Comparison of ENCODE assay signal across 10 mouse cellular contexts in the genomic region with DNA sequence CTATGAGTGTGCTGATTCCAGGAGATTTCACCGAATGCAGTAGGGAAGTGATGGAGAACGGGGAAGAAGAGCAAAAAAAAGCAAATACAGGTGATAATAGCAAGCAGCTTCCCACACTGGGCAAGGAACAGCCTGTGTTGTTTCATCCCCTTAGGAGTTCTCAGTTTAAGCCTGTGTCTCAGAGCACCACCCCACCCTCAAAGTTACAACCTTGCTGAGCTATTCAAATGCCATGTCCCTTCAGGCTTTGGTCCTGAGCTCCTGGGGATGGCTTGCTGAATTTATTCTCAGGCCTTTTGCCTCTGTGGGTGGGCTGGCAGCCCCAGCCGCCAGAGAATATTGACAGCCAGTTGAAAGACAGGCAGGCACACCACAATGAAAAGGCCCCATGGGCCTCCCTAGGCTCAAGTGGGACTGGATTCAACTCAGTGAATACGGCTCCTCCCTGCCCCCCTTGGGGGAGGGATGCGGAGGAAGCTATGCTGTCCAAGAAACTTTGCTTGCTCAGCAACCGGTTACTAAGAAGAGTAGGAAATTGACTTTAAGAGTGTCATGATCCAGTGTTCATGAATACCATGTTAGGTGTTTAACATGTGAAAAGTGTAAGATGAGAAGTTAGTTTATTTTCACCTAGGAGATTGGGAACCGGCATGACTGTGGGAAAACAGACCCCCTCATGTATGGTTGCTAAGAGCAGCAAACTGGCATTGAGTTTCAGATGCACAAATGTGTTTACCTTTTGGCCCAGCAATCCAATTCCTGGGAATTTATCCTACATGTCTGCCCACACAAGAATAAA.
A peak's percentile ranks its signal among the peaks of the same experiment; 100 is the strongest.
DNase-seq lines count a peak whose midpoint lies in the region; ATAC-seq lines count a peak whose summit lies in the region.
"Had no signal": no experiment of that assay in that cellular context is flagged by ENCODE, and none has a peak within 500 bp of the region (broad histone marks: within the 10 kb centered on the region; RNA-seq: fewer than 3 reads in every experiment).

No protein-coding gene starts in this region.

- no peak overlapping the region for H3K4me2 ChIP-seq in hindbrain, embryonic 13.5 days
- no peak overlapping the region for H3K4me2 ChIP-seq in neural tube, embryonic 12.5 days (replicated peaks)
- H3K4me2 ChIP-seq in liver, embryonic 12.5 days: no peak overlapping the region

- DNase-seq in kidney, postnatal 25 days: peak; percentile 1 to 38
- DNase-seq in kidney, adult 11 months: no peak
- DNase-seq in embryo, embryonic 11.5 days (ENCODE audit: low read depth, low spot score): peak; percentile 4
- no peak for DNase-seq in lung, postnatal 14 days
- no peak for DNase-seq in adrenal gland, postnatal 4 days (ENCODE audit: low spot score in 2 of 2)
- DNase-seq: right cerebral cortex, postnatal 4 days; thymus, adult 2 months had no signal

- H3K4me3 ChIP-seq in hindbrain, embryonic 13.5 days: no peak overlapping the region
- H3K4me3 ChIP-seq in neural tube, embryonic 12.5 days: no peak overlapping the region
- H3K4me3 ChIP-seq in liver, embryonic 12.5 days: no peak overlapping the region

- H3K27ac ChIP-seq in hindbrain, embryonic 13.5 days: no peak overlapping the region
- H3K27ac ChIP-seq in neural tube, embryonic 12.5 days: no peak overlapping the region
- no peak overlapping the region for H3K27ac ChIP-seq in liver, embryonic 12.5 days

- H3K4me1 ChIP-seq in hindbrain, embryonic 13.5 days (replicated peaks): no peaks in the 10 kb centered on the region
- H3K4me1 ChIP-seq in neural tube, embryonic 12.5 days: no peaks in the 10 kb centered on the region
- no peaks in the 10 kb centered on the region for H3K4me1 ChIP-seq in liver, embryonic 12.5 days

- ATAC-seq in hindbrain, embryonic 13.5 days (ENCODE audit: low FRiP score): peak; percentile 84
- peak; percentile 89 for ATAC-seq in neural tube, embryonic 12.5 days (ENCODE audit: low FRiP score, low read depth)
- no peak for ATAC-seq in liver, embryonic 12.5 days

- no peaks in the 10 kb centered on the region for H3K36me3 ChIP-seq in hindbrain, embryonic 13.5 days
- no peaks in the 10 kb centered on the region for H3K36me3 ChIP-seq in neural tube, embryonic 12.5 days
- H3K36me3 ChIP-seq in liver, embryonic 12.5 days: no peaks in the 10 kb centered on the region

- no peak overlapping the region for H3K9ac ChIP-seq in hindbrain, embryonic 13.5 days
- H3K9ac ChIP-seq in neural tube, embryonic 12.5 days: no peak overlapping the region
- H3K9ac ChIP-seq in liver, embryonic 12.5 days: no peak overlapping the region

- 26% methylated on average over 7 of the region's 7 CpGs for WGBS in hindbrain, embryonic 13.5 days
- 24% methylated on average over 7 of the region's 7 CpGs for WGBS in neural tube, embryonic 12.5 days
- 64% methylated on average over 7 of the region's 7 CpGs for WGBS in liver, embryonic 12.5 days (ENCODE audit: insufficient replicate concordance)

- no peaks in the 10 kb centered on the region for H3K9me3 ChIP-seq in hindbrain, embryonic 13.5 days
- H3K9me3 ChIP-seq in neural tube, embryonic 12.5 days: no peaks in the 10 kb centered on the region
- no peaks in the 10 kb centered on the region for H3K9me3 ChIP-seq in liver, embryonic 12.5 days (replicated peaks)

- H3K27me3 ChIP-seq in hindbrain, embryonic 13.5 days: peaks cover 18% of the 10 kb centered on the region; the same call in 1 of the 2 replicates
- H3K27me3 ChIP-seq in neural tube, embryonic 12.5 days (replicated peaks): no peaks in the 10 kb centered on the region
- peaks cover 9% of the 10 kb centered on the region; the same call in 1 of the 2 replicates for H3K27me3 ChIP-seq in liver, embryonic 12.5 days (replicated peaks)

Comparison
In these comparisons a context has a peak if more than half of its experiments do, and no peak if none do; other contexts are left out.
1. DNase-seq: peak in kidney, postnatal 25 days (2 of 2) and embryo, embryonic 11.5 days (single experiment); none in kidney, adult 11 months (single experiment), lung, postnatal 14 days (single experiment) and adrenal gland, postnatal 4 days (0 of 2).